Mouse (Mus musculus): ENCODE data around the gene Kif5a. TPM values are rescaled to one million over a fixed set of nuclear protein-coding genes. Genes with fewer than 3 reads are reported as not detected.

Kif5a gene
- polyA plus RNA-seq, 1 experiment from 2014 or later, result 94.7 TPM

- ATAC-seq (ENCODE audit: low FRiP score, low TSS enrichment) (no peak), DNase-seq (no peak)
- Histone ChIP-seq H3K9ac (replicated peaks; ENCODE audit: low read length) (no peak overlapping the region), H3K4me3 (replicated peaks; ENCODE audit: low read depth, low read length) (no peak overlapping the region), H3K36me3 (ENCODE audit: control insufficient read depth, insufficient read depth, low read length) (peaks cover 88% of the 10 kb centered on the region), H3K27ac (replicated peaks; ENCODE audit: low read depth, low read length) (no peak overlapping the region), H3K4me1 (ENCODE audit: control insufficient read depth, insufficient read depth, low read length) (no peaks in the 10 kb centered on the region), H3K9me3 (ENCODE audit: control insufficient read depth, low read length) (no peaks in the 10 kb centered on the region), H3K27me3 (ENCODE audit: control insufficient read depth, insufficient read depth, low read length) (no peaks in the 10 kb centered on the region), H3K4me2 (ENCODE audit: low read length) (no peak overlapping the region)
- 81% methylated on average over 9 of the region's 9 CpGs for WGBS
Measured at GRCm38 (mm10) chr10:127233141-127233540, 30.0 kb downstream of the Kif5a start.

DNA sequence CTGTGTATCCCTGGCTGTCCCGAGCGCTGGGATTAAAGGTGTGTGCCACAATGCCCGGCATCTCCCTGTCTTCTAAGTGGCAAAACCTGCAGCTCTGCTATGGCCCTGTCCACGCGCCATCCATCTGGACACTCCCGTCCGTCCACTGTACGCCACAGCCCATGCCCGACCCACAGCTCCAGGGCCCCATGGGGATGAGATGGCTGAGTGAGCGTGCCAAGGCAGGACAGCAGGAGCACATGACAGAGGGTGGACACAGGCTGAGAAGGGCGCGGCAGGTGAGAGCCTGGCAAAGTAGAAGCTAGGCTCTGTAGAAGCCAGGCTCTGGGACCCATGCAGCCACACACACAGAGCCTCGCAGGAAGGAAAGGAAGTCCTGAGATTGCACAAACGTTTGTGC is 31.4 kb downstream of the Kif5a start:
- ATAC-seq (ENCODE audit: low FRiP score, low TSS enrichment), result no peak
- Histone ChIP-seq H3K36me3 (ENCODE audit: control insufficient read depth, insufficient read depth, low read length) (peaks cover 86% of the 10 kb centered on the region), H3K27me3 (ENCODE audit: control insufficient read depth, insufficient read depth, low read length) (no peaks in the 10 kb centered on the region), H3K4me3 (replicated peaks; ENCODE audit: low read depth, low read length) (no peak overlapping the region), H3K4me2 (ENCODE audit: low read length) (no peak overlapping the region), H3K9me3 (ENCODE audit: control insufficient read depth, low read length) (no peaks in the 10 kb centered on the region), H3K27ac (replicated peaks; ENCODE audit: low read depth, low read length) (no peak overlapping the region), H3K9ac (replicated peaks; ENCODE audit: low read length) (no peak overlapping the region), H3K4me1 (ENCODE audit: control insufficient read depth, insufficient read depth, low read length) (no peaks in the 10 kb centered on the region)
- WGBS, result 78% methylated on average over 14 of the region's 14 CpGs
- no peak for DNase-seq

GRCm38 (mm10) chr10:127230693-127231092 is 32.5 kb downstream of the Kif5a start:
- 92% methylated on average over 12 of the region's 12 CpGs for WGBS
- no peak overlapping the region for H3K9ac ChIP-seq (replicated peaks; ENCODE audit: low read length)
- DNase-seq (no peak), ATAC-seq (ENCODE audit: low FRiP score, low TSS enrichment) (no peak)
- no peak overlapping the region for H3K4me3 ChIP-seq (replicated peaks; ENCODE audit: low read depth, low read length)
- no peaks in the 10 kb centered on the region for H3K4me1 ChIP-seq (ENCODE audit: control insufficient read depth, insufficient read depth, low read length)
- no peak overlapping the region for H3K27ac ChIP-seq (replicated peaks; ENCODE audit: low read depth, low read length)
- no peak overlapping the region for H3K4me2 ChIP-seq (ENCODE audit: low read length)
- no peaks in the 10 kb centered on the region for H3K27me3 ChIP-seq (ENCODE audit: control insufficient read depth, insufficient read depth, low read length)
- no peaks in the 10 kb centered on the region for H3K9me3 ChIP-seq (ENCODE audit: control insufficient read depth, low read length)
- H3K36me3 ChIP-seq (ENCODE audit: control insufficient read depth, insufficient read depth, low read length), result peaks cover 84% of the 10 kb centered on the region

- ATAC-seq (ENCODE audit: low FRiP score, low TSS enrichment), result 0 out of 2 replicates have a peak, but pooled peaks have one; percentile 13
- H3K4me2 ChIP-seq (ENCODE audit: low read length), result no peak overlapping the region
- no peaks in the 10 kb centered on the region for H3K27me3 ChIP-seq (ENCODE audit: control insufficient read depth, insufficient read depth, low read length)
- no peaks in the 10 kb centered on the region for H3K4me1 ChIP-seq (ENCODE audit: control insufficient read depth, insufficient read depth, low read length)
- DNase-seq, result peak; percentile 85
- H3K27ac ChIP-seq (replicated peaks; ENCODE audit: low read depth, low read length), result no peak overlapping the region
- peaks cover 77% of the 10 kb centered on the region for H3K36me3 ChIP-seq (ENCODE audit: control insufficient read depth, insufficient read depth, low read length)
- WGBS, result 27% methylated on average over 4 of the region's 4 CpGs
- H3K4me3 ChIP-seq (replicated peaks; ENCODE audit: low read depth, low read length), result no peak overlapping the region
- H3K9ac ChIP-seq (replicated peaks; ENCODE audit: low read length), result no peak overlapping the region
- H3K9me3 ChIP-seq (ENCODE audit: control insufficient read depth, low read length), result no peaks in the 10 kb centered on the region
Measured at GRCm38 (mm10) chr10:127228897-127229296, 34.3 kb downstream of the Kif5a start.

DNA sequence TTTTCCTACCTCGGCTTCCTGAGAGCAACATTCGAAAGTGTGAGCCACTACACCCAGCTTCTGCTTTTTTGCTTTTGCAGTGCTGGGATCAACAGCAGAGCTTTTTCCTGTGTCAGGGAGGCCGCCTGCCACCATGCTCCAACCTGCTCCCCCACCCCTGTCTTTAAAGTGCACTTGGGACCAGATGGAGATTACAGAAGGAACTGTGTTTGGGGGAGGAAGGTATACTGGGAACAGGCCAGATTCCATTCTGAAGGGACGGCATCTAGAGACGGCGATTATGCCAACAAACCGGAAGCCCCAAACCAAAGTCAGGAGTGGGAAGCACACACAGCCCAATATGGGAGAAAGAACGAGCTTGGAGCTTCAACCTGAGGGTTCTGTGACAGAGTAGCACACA is 36.0 kb downstream of the Kif5a start:
- DNase-seq, result no peak
- H3K9ac ChIP-seq (replicated peaks; ENCODE audit: low read length), result no peak overlapping the region
- H3K27ac ChIP-seq (replicated peaks; ENCODE audit: low read depth, low read length), result no peak overlapping the region
- H3K4me2 ChIP-seq (ENCODE audit: low read length), result no peak overlapping the region
- H3K4me3 ChIP-seq (replicated peaks; ENCODE audit: low read depth, low read length), result no peak overlapping the region
- H3K4me1 ChIP-seq (ENCODE audit: control insufficient read depth, insufficient read depth, low read length), result no peaks in the 10 kb centered on the region
- no peaks in the 10 kb centered on the region for H3K27me3 ChIP-seq (ENCODE audit: control insufficient read depth, insufficient read depth, low read length)
- no peaks in the 10 kb centered on the region for H3K9me3 ChIP-seq (ENCODE audit: control insufficient read depth, low read length)
- H3K36me3 ChIP-seq (ENCODE audit: control insufficient read depth, insufficient read depth, low read length), result peaks cover 59% of the 10 kb centered on the region
- WGBS, result 90% methylated on average over 8 of the region's 8 CpGs
- no peak for ATAC-seq (ENCODE audit: low FRiP score, low TSS enrichment)

DNA sequence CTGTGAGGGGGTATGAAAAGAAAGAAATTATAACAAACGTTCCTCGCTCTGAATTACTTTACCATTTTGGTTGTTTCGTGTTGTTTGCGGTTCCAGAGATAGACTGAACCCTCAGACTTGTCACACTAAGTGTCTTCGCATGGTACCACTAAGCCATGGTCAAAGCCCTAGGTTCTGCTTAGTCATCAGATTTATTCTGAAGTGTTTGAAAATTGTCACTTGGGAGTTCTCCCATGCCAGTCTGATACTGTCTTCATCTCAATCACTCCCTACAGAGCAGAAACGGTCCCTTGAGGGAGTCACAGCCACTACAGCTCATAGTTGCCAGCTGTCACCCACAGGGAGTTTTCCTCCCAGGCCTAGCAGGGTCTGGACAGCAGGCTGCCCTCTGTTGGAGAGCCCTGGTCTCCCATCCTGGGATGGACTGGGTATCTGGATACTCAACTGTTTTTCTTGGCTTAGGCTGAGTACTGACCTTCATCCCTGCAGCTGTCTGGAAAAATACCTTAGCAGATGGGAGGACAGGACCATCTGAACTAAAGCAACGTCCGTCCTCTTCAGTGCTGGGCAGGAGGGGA is 36.7 kb downstream of the Kif5a start:
- WGBS, result 75% methylated on average over 8 of the region's 8 CpGs
- Histone ChIP-seq H3K4me2 (ENCODE audit: low read length) (no peak overlapping the region), H3K27me3 (ENCODE audit: control insufficient read depth, insufficient read depth, low read length) (no peaks in the 10 kb centered on the region), H3K27ac (replicated peaks; ENCODE audit: low read depth, low read length) (no peak overlapping the region), H3K4me3 (replicated peaks; ENCODE audit: low read depth, low read length) (no peak overlapping the region), H3K9ac (replicated peaks; ENCODE audit: low read length) (no peak overlapping the region), H3K36me3 (ENCODE audit: control insufficient read depth, insufficient read depth, low read length) (peaks cover 53% of the 10 kb centered on the region), H3K9me3 (ENCODE audit: control insufficient read depth, low read length) (no peaks in the 10 kb centered on the region), H3K4me1 (ENCODE audit: control insufficient read depth, insufficient read depth, low read length) (no peaks in the 10 kb centered on the region)
- ATAC-seq (ENCODE audit: low FRiP score, low TSS enrichment) (no peak), DNase-seq (peak; percentile 30)

GRCm38 (mm10) chr10:127225732-127226131 is 37.4 kb downstream of the Kif5a start:
- H3K27me3 ChIP-seq (ENCODE audit: control insufficient read depth, insufficient read depth, low read length), result no peaks in the 10 kb centered on the region
- H3K9me3 ChIP-seq (ENCODE audit: control insufficient read depth, low read length), result no peaks in the 10 kb centered on the region
- no peak overlapping the region for H3K4me3 ChIP-seq (replicated peaks; ENCODE audit: low read depth, low read length)
- no peak overlapping the region for H3K27ac ChIP-seq (replicated peaks; ENCODE audit: low read depth, low read length)
- no peaks in the 10 kb centered on the region for H3K4me1 ChIP-seq (ENCODE audit: control insufficient read depth, insufficient read depth, low read length)
- ATAC-seq (ENCODE audit: low FRiP score, low TSS enrichment) (no peak), DNase-seq (no peak)
- no peak overlapping the region for H3K4me2 ChIP-seq (ENCODE audit: low read length)
- no peak overlapping the region for H3K9ac ChIP-seq (replicated peaks; ENCODE audit: low read length)
- H3K36me3 ChIP-seq (ENCODE audit: control insufficient read depth, insufficient read depth, low read length), result peaks cover 47% of the 10 kb centered on the region
- WGBS, result 26% methylated on average over 10 of the region's 10 CpGs

DNA sequence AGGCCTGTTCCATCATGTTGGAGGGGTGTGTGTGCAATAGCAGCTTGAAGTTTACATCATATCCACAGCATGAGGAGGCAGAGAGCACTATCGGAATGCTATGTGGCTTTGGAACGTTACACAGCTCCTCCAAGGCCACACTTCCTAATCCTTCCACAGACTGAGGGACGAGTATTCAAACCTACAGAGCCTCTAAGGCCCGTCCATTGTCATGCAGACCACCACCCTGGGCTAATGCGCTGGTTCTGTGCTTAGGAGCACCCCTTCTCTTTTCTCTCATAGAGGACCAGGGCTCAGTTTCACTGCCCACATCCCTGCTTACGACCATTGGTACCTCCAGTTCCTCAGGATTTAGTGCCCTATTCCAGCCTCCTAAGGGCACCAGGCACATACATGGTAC is 37.9 kb downstream of the Kif5a start:
- H3K27ac ChIP-seq (replicated peaks; ENCODE audit: low read depth, low read length), result no peak overlapping the region
- no peak for ATAC-seq (ENCODE audit: low FRiP score, low TSS enrichment)
- no peaks in the 10 kb centered on the region for H3K27me3 ChIP-seq (ENCODE audit: control insufficient read depth, insufficient read depth, low read length)
- H3K36me3 ChIP-seq (ENCODE audit: control insufficient read depth, insufficient read depth, low read length), result peaks cover 42% of the 10 kb centered on the region
- H3K4me3 ChIP-seq (replicated peaks; ENCODE audit: low read depth, low read length), result no peak overlapping the region
- 23% methylated on average over 6 of the region's 6 CpGs for whole genome bisulfite sequencing
- no peaks in the 10 kb centered on the region for H3K4me1 ChIP-seq (ENCODE audit: control insufficient read depth, insufficient read depth, low read length)
- no peak overlapping the region for H3K4me2 ChIP-seq (ENCODE audit: low read length)
- no peak for DNase-seq
- H3K9me3 ChIP-seq (ENCODE audit: control insufficient read depth, low read length), result no peaks in the 10 kb centered on the region
- no peak overlapping the region for H3K9ac ChIP-seq (replicated peaks; ENCODE audit: low read length)

DNA sequence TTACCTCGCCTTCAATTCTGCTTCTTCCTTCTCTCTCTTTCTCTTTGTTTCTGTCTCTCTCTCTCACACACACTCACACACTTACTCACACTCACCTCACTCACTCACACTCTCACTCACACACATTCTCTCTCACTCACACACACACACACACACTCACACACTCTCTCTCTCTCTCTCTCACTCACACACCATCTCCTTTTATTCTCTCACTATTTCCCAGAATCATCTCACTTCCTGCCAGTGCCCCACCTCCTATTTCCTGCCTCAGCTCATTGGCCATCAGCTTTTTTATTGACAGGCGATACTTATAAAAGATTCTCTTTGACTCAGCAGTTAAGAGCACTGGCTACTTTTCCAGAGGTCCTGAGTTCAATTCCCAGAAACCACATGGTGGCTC is 44.8 kb downstream of the Kif5a start:
- no peaks in the 10 kb centered on the region for H3K27me3 ChIP-seq (ENCODE audit: control insufficient read depth, insufficient read depth, low read length)
- H3K36me3 ChIP-seq (ENCODE audit: control insufficient read depth, insufficient read depth, low read length), result no peaks in the 10 kb centered on the region
- H3K9me3 ChIP-seq (ENCODE audit: control insufficient read depth, low read length), result no peaks in the 10 kb centered on the region
- no peak overlapping the region for H3K4me2 ChIP-seq (ENCODE audit: low read length)
- H3K9ac ChIP-seq (replicated peaks; ENCODE audit: low read length), result no peak overlapping the region
- no peak overlapping the region for H3K4me3 ChIP-seq (replicated peaks; ENCODE audit: low read depth, low read length)
- 90% methylated on average over 2 of the region's 2 CpGs for WGBS
- DNase-seq, result no peak
- H3K4me1 ChIP-seq (ENCODE audit: control insufficient read depth, insufficient read depth, low read length), result no peaks in the 10 kb centered on the region
- no peak overlapping the region for H3K27ac ChIP-seq (replicated peaks; ENCODE audit: low read depth, low read length)
- ATAC-seq (ENCODE audit: low FRiP score, low TSS enrichment), result no peak
